Mouse (Mus musculus): ENCODE measurements around the gene Tmem168. TPM values are rescaled to one million over a fixed set of nuclear protein-coding genes. Genes with fewer than 3 reads are reported as not detected.

The Tmem168 gene
- total RNA-seq, 2 experiments from 2014 or later = 7.3 to 8.7 TPM

GRCm38 (mm10) chr6:13586560-13586959 is 21.3 kb downstream of the Tmem168 start:
- DNase-seq (ENCODE audit: low spot score) = no peak

GRCm38 (mm10) chr6:13586154-13586553 is 21.7 kb downstream of the Tmem168 start:
- DNase-seq (ENCODE audit: low spot score) = no peak

GRCm38 (mm10) chr6:13584788-13585187 is 23.1 kb downstream of the Tmem168 start:
- DNase-seq (ENCODE audit: low spot score) = no peak

GRCm38 (mm10) chr6:13582075-13582474 is 25.8 kb downstream of the Tmem168 start:
- no peak for DNase-seq (ENCODE audit: low spot score)

- DNase-seq (ENCODE audit: low spot score) = peak; percentile 11
Measured at GRCm38 (mm10) chr6:13565734-13566133, 42.2 kb downstream of the Tmem168 start.

GRCm38 (mm10) chr6:13555266-13555665 is 52.6 kb downstream of the Tmem168 start:
- no peak for DNase-seq (ENCODE audit: low spot score)

- DNase-seq (ENCODE audit: low spot score) = no peak
Measured at GRCm38 (mm10) chr6:13541761-13542160, 66.1 kb downstream of the Tmem168 start.

GRCm38 (mm10) chr6:13537275-13537964 is 70.5 kb downstream of the Tmem168 start:
- no peak for DNase-seq (ENCODE audit: low spot score)

Other genes with a start within 250 kb of the Tmem168 start
- 10 to 100 TPM in 1 of 2 experiments, 1 to 10 TPM in 1; 9.5 to 10.2 TPM for gene Bmt2, start 69.9 kb upstream of the Tmem168 start, total RNA-seq (2021)
- under 1 TPM in 1 of 2 experiments, not detected in 1; 0.17 TPM for gene Gpr85, start 231.8 kb upstream of the Tmem168 start, total RNA-seq (2021)

Measured in gastrocnemius, adult 18-20 months (tissue).